Mouse (Mus musculus): Measurements from ENCODE around the gene Mllt11.

- TF ChIP-seq POLR2A (IDR thresholded peaks at IDR 0.05; ENCODE audit: borderline replicate concordance, low read depth, low read length) (no peak), CTCF (IDR thresholded peaks at IDR 0.05; ENCODE audit: low read depth, low read length) (no peak)
Observed at GRCm38 (mm10) chr3:95173256-95173949, 58.6 kb downstream of the Mllt11 start.
